In genomic region chr17:27377151-27377550, GRCm38 (mm10) we compare ENCODE assay signal across 17 mouse cellular contexts.
DNase-seq lines count a peak whose midpoint lies in the region; ATAC-seq and TF ChIP-seq lines count a peak whose summit lies in the region.
"Had no signal": no experiment of that assay in that cellular context is flagged by ENCODE, and none has a peak within 500 bp of the region (broad histone marks: within the 10 kb centered on the region; RNA-seq: fewer than 3 reads in every experiment).

No protein-coding gene starts in this region.

- no peak for ATAC-seq in kidney, postnatal 0 days (replicated peaks; ENCODE audit: low FRiP score, low read depth)
- ATAC-seq in midbrain, postnatal 0 days (ENCODE audit: low FRiP score) = no peak
- no peak for ATAC-seq in midbrain, embryonic 11.5 days (ENCODE audit: low FRiP score)

- no peak overlapping the region for H3K4me3 ChIP-seq in kidney, postnatal 0 days (replicated peaks; ENCODE audit: low read depth, low read length)
- H3K4me3 ChIP-seq in midbrain, postnatal 0 days (ENCODE audit: low read depth, low read length) = no peak overlapping the region
- H3K4me3 ChIP-seq in midbrain, embryonic 11.5 days (ENCODE audit: low read depth, low read length) = no peak overlapping the region
- H3K4me3 ChIP-seq: forebrain, embryonic 12.5 days; heart, embryonic 10.5 days; hindbrain, embryonic 15.5 days; limb, embryonic 13.5 days; midbrain, embryonic 10.5 days; neural tube, embryonic 15.5 days had no signal

- H3K4me2 ChIP-seq in kidney, postnatal 0 days (ENCODE audit: low read length) = no peak overlapping the region
- no peak overlapping the region for H3K4me2 ChIP-seq in midbrain, postnatal 0 days (ENCODE audit: low read depth, low read length, poor library complexity, severe bottlenecking)
- no peak overlapping the region for H3K4me2 ChIP-seq in midbrain, embryonic 11.5 days
- H3K4me2 ChIP-seq: forebrain, embryonic 12.5 days; hindbrain, embryonic 15.5 days; limb, embryonic 13.5 days; neural tube, embryonic 15.5 days had no signal

- WGBS in kidney, postnatal 0 days = 97% methylated on average over 1 of the region's 1 CpGs
- 100% methylated on average over 1 of the region's 1 CpGs for WGBS in midbrain, postnatal 0 days
- 100% methylated on average over 1 of the region's 1 CpGs for WGBS in midbrain, embryonic 11.5 days

- H3K27me3 ChIP-seq in kidney, postnatal 0 days (ENCODE audit: insufficient read depth, low read length) = no peaks in the 10 kb centered on the region
- no peaks in the 10 kb centered on the region for H3K27me3 ChIP-seq in midbrain, postnatal 0 days (ENCODE audit: insufficient read depth, low read length)
- H3K27me3 ChIP-seq in midbrain, embryonic 11.5 days (ENCODE audit: control insufficient read depth, insufficient read depth, low read length) = no peaks in the 10 kb centered on the region
- H3K27me3 ChIP-seq: hindbrain, embryonic 15.5 days; limb, embryonic 13.5 days; neural tube, embryonic 15.5 days had no signal

- no peak overlapping the region for H3K9ac ChIP-seq in kidney, postnatal 0 days (ENCODE audit: low read depth, low read length)
- H3K9ac ChIP-seq in midbrain, postnatal 0 days (replicated peaks; ENCODE audit: low read length, poor library complexity, severe bottlenecking) = no peak overlapping the region
- no peak overlapping the region for H3K9ac ChIP-seq in midbrain, embryonic 11.5 days (ENCODE audit: low read length)
- H3K9ac ChIP-seq: forebrain, embryonic 12.5 days; hindbrain, embryonic 15.5 days; limb, embryonic 13.5 days; neural tube, embryonic 15.5 days had no signal

- H3K36me3 ChIP-seq in kidney, postnatal 0 days (ENCODE audit: insufficient read depth, low read length) = no peaks in the 10 kb centered on the region
- no peaks in the 10 kb centered on the region for H3K36me3 ChIP-seq in midbrain, postnatal 0 days (ENCODE audit: insufficient read depth, low read length)
- H3K36me3 ChIP-seq in midbrain, embryonic 11.5 days (ENCODE audit: control insufficient read depth, insufficient read depth, low read length) = no peaks in the 10 kb centered on the region
- H3K36me3 ChIP-seq: forebrain, embryonic 12.5 days; heart, embryonic 10.5 days; hindbrain, embryonic 15.5 days; limb, embryonic 13.5 days; midbrain, embryonic 10.5 days; neural tube, embryonic 15.5 days had no signal

- H3K9me3 ChIP-seq in kidney, postnatal 0 days (replicated peaks; ENCODE audit: low read length) = no peaks in the 10 kb centered on the region; the same call in 1 of the 2 replicates
- peaks cover 7% of the 10 kb centered on the region; the same call in 1 of the 2 replicates for H3K9me3 ChIP-seq in midbrain, postnatal 0 days (ENCODE audit: low read length)
- peaks cover 5% of the 10 kb centered on the region; the same call in 1 of the 2 replicates for H3K9me3 ChIP-seq in midbrain, embryonic 11.5 days (ENCODE audit: control insufficient read depth, low read length)
- H3K9me3 ChIP-seq: hindbrain, embryonic 15.5 days; neural tube, embryonic 15.5 days had no signal

- DNase-seq in kidney, postnatal 0 days (ENCODE audit: low spot score) = no peak
- DNase-seq in kidney, postnatal 4 days = no peak
- no peak for DNase-seq in midbrain, postnatal 0 days (ENCODE audit: low spot score)
- no peak for DNase-seq in midbrain, embryonic 11.5 days (ENCODE audit: low spot score, missing footprints)
- DNase-seq in R1 (ENCODE audit: low read depth, low spot score) = peak; percentile 63
- no peak for DNase-seq in spleen, postnatal 36 days (ENCODE audit: low spot score in 2 of 2)
- DNase-seq in gastrocnemius, postnatal 36 days = no peak
- DNase-seq: adrenal gland, postnatal 10 days; cerebellum, adult 9-10 months; heart, postnatal 14 days; kidney, adult 9 months had no signal

- TF ChIP-seq CTCF in kidney, postnatal 0 days (IDR thresholded peaks at IDR 0.05; ENCODE audit: low read depth) = peak; percentile 32
- peak; percentile 44 for TF ChIP-seq CTCF in midbrain, postnatal 0 days (IDR thresholded peaks at IDR 0.05)

- no peak overlapping the region for H3K27ac ChIP-seq in kidney, postnatal 0 days
- H3K27ac ChIP-seq in midbrain, postnatal 0 days (ENCODE audit: low read depth, low read length) = no peak overlapping the region
- H3K27ac ChIP-seq in midbrain, embryonic 11.5 days (ENCODE audit: low read depth, low read length) = no peak overlapping the region
- H3K27ac ChIP-seq: forebrain, embryonic 12.5 days; heart, embryonic 10.5 days; hindbrain, embryonic 15.5 days; limb, embryonic 13.5 days; midbrain, embryonic 10.5 days; neural tube, embryonic 15.5 days had no signal

- no peaks in the 10 kb centered on the region for H3K4me1 ChIP-seq in kidney, postnatal 0 days (replicated peaks; ENCODE audit: insufficient read depth, low read length)
- no peaks in the 10 kb centered on the region; the same call in 1 of the 2 replicates for H3K4me1 ChIP-seq in midbrain, postnatal 0 days (ENCODE audit: insufficient read depth, low read length)
- H3K4me1 ChIP-seq in midbrain, embryonic 11.5 days (ENCODE audit: control insufficient read depth, insufficient read depth, low read length) = no peaks in the 10 kb centered on the region

- intact Hi-C loops in gastrocnemius, postnatal 36 days (cut with DNase I) = no loop called here
